Mouse (Mus musculus): Measurements from ENCODE around the gene Ccr4.

DNA sequence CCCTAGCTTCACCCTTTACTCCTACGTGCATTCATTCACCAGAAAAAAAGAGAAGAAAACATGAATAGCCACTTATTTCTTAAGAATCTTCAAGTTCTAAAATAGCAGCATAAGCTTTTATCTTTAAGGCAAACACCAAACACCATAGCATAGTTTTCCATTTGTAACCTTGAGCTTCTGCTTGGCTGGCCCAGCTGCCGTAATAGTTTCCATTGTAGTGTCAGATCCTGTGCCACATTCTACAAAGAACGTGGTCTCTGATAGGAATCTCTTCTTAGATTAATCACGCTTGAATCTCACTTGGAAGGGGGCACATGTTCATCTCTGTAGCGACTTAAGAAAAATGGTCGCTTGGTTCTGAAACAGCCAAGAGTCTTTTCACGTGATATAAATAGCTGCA is 53.1 kb downstream of the Ccr4 start:
- TF ChIP-seq CTCF (conservative IDR thresholded peaks at IDR 0.05; ENCODE audit: insufficient read depth, insufficient read length, low read depth, low read length) (no peak), POLR2A (IDR thresholded peaks at IDR 0.05; ENCODE audit: low read depth, low read length) (no peak)
